Mouse (Mus musculus): ENCODE measurements around the gene Snapc5. TPM values are rescaled to one million over a fixed set of nuclear protein-coding genes. Genes with fewer than 3 reads are reported as not detected.

The Snapc5 gene
- 52.9 TPM for polyA plus RNA-seq (2015; fragmentation: Illumina TruSeq; extraction: RNeasy Lipid Tissue Mini Kit (QIAGEN cat#74804); ENCODE audit: insufficient read depth, low replicate concordance)

GRCm38 (mm10) chr9:64178974-64179646 lies at the start of gene Snapc5:
Gene Snapc5, plus strand, starts transcription at chr9:64179274.

GRCm38 (mm10) chr9:64172816-64173665 lies 6.0 kb upstream of the Snapc5 start, which contains the start of the genes Zwilch and Rpl4:
Gene Zwilch, minus strand, starts transcription at chr9:64173104.
Gene Rpl4, plus strand, starts transcription at chr9:64173375.

Other genes starting within 250 kb of the Snapc5 start
- 0.61 TPM for gene Smad6, start 157.2 kb upstream of the Snapc5 start, polyA plus RNA-seq (2015; fragmentation: Illumina TruSeq; extraction: RNeasy Lipid Tissue Mini Kit (QIAGEN cat#74804); ENCODE audit: insufficient read depth, low replicate concordance)
- not detected for gene Lctl, start 62.1 kb upstream of the Snapc5 start, polyA plus RNA-seq (2015; fragmentation: Illumina TruSeq; extraction: RNeasy Lipid Tissue Mini Kit (QIAGEN cat#74804); ENCODE audit: insufficient read depth, low replicate concordance)
- 12.0 TPM for gene Zwilch, start 6.2 kb upstream of the Snapc5 start, polyA plus RNA-seq (2015; fragmentation: Illumina TruSeq; extraction: RNeasy Lipid Tissue Mini Kit (QIAGEN cat#74804); ENCODE audit: insufficient read depth, low replicate concordance)
- gene Rpl4, start 5.9 kb upstream of the Snapc5 start, polyA plus RNA-seq (2015; fragmentation: Illumina TruSeq; extraction: RNeasy Lipid Tissue Mini Kit (QIAGEN cat#74804); ENCODE audit: insufficient read depth, low replicate concordance): 2,557 TPM
- 0.28 TPM for gene Uchl4, start 55.9 kb downstream of the Snapc5 start, polyA plus RNA-seq (2015; fragmentation: Illumina TruSeq; extraction: RNeasy Lipid Tissue Mini Kit (QIAGEN cat#74804); ENCODE audit: insufficient read depth, low replicate concordance)
- gene Map2k1, start 74.4 kb downstream of the Snapc5 start, polyA plus RNA-seq (2015; fragmentation: Illumina TruSeq; extraction: RNeasy Lipid Tissue Mini Kit (QIAGEN cat#74804); ENCODE audit: insufficient read depth, low replicate concordance): 104 TPM
- 71.4 TPM for gene Tipin, start 102.3 kb downstream of the Snapc5 start, polyA plus RNA-seq (2015; fragmentation: Illumina TruSeq; extraction: RNeasy Lipid Tissue Mini Kit (QIAGEN cat#74804); ENCODE audit: insufficient read depth, low replicate concordance)
- 15.5 TPM for gene Dis3l, start 162.0 kb downstream of the Snapc5 start, polyA plus RNA-seq (2015; fragmentation: Illumina TruSeq; extraction: RNeasy Lipid Tissue Mini Kit (QIAGEN cat#74804); ENCODE audit: insufficient read depth, low replicate concordance)
- 0.41 TPM for gene Megf11, start 206.4 kb downstream of the Snapc5 start, polyA plus RNA-seq (2015; fragmentation: Illumina TruSeq; extraction: RNeasy Lipid Tissue Mini Kit (QIAGEN cat#74804); ENCODE audit: insufficient read depth, low replicate concordance)